Mouse (Mus musculus): ENCODE results near the gene Ssbp4. TPM values are rescaled to one million over a fixed set of nuclear protein-coding genes. Genes with fewer than 3 reads are reported as not detected.

The Ssbp4 gene
- total RNA-seq, 2 experiments from 2014 or later = 274 to 297 TPM

DNA sequence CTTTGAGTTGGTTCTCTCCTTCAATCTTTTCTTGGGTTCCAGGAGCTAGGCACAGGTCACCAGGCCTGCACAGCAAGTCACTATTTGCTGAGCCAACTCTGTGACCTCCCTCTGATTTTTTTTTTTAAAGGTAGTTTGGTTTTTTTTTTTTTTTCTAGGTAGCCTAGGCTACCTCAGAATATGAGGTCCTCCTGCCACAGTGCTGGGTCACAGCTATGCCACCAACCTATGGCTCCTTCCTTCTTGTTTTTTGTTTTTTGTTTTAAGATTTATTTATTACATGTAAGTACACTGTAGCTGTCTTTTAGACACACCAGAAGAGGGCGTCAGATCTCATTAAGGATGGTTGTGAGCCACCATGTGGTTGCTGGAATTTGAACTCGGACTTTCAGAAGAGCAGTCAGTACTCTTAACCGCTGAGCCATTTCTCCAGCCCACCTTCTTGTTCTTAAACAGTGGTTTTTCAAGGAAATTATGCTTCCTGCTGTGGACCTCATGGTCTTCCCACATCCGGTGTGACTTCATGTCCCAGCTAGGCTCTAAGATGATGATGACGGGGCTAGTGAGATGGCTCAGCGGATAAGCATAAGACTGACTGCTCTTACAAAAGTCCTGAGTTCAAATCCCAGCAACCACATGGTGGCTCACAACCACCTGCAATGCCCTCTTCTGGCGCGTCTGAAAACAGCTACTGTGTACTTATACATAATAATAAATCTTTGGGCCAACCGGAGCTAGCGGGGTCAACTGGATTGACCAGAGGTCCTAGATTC, 59.1 kb downstream of the Ssbp4 start:
- peak; percentile 45 for TF ChIP-seq CTCF (conservative IDR thresholded peaks at IDR 0.05)

DNA sequence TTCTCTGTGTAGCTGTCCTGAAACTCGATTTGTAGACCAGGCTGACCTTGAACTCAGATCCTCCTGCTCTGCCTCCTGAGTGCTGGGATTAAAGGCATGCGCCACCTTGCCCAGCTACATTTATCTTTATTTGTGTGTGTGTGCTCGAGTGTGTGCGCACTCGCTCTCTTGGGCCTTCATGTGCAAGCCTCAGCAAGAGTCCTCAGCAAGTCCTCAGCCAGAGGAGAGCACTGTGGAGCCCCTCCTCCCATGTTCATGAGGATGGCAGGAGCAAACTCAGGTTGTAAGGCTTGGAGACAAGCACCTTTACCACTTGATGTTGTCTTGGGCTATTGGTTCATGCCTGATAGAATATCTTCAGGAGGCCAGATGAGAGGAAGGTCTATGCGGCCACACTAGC, 60.9 kb downstream of the Ssbp4 start:
- H3K27ac ChIP-seq = no peak overlapping the region
- H3K4me3 ChIP-seq = no peak overlapping the region
- no peak for TF ChIP-seq CTCF (conservative IDR thresholded peaks at IDR 0.05)
- no peak for DNase-seq (ENCODE audit: low spot score in 2 of 2)

More for the DNA sequence above, 59.1 kb downstream of the Ssbp4 start:
- Histone ChIP-seq H3K27ac (no peak overlapping the region), H3K4me3 (no peak overlapping the region)
- DNase-seq (ENCODE audit: low spot score in 2 of 2) = no peak

Other genes starting within 250 kb of the Ssbp4 start
- gene Comp, start 235.3 kb downstream of the Ssbp4 start, total RNA-seq (2021) = under 1 TPM; 0.29 to 0.56 TPM
- 100 to 1,000 TPM; 191 to 208 TPM for gene Crtc1, start 169.3 kb downstream of the Ssbp4 start, total RNA-seq (2021)
- 10 to 100 TPM; 56.8 to 60.2 TPM for gene Klhl26, start 131.9 kb downstream of the Ssbp4 start, total RNA-seq (2021)
- gene Tmem59l, start 121.5 kb downstream of the Ssbp4 start, total RNA-seq (2021) = 100 to 1,000 TPM; 321 to 339 TPM
- 10 to 100 TPM; 44.5 to 47.1 TPM for gene Crlf1, start 115.7 kb downstream of the Ssbp4 start, total RNA-seq (2021)
- gene Rex1bd, start 102.1 kb downstream of the Ssbp4 start, total RNA-seq (2021) = 10 to 100 TPM; 93.9 to 98.1 TPM
- gene Uba52, start 98.1 kb downstream of the Ssbp4 start, total RNA-seq (2021) = 1,000 to 10,000 TPM in 1 of 2 experiments, 100 to 1,000 TPM in 1; 970 to 1,000 TPM
- gene Fkbp8, start 81.1 kb downstream of the Ssbp4 start, total RNA-seq (2021) = 100 to 1,000 TPM; 447 to 453 TPM
- 10 to 100 TPM; 37.2 to 40.7 TPM for gene Kxd1, start 80.9 kb downstream of the Ssbp4 start, total RNA-seq (2021)
- 10 to 100 TPM; 20.5 to 24.4 TPM for gene Ell, start 69.4 kb downstream of the Ssbp4 start, total RNA-seq (2021)
- gene Isyna1, start 14.5 kb downstream of the Ssbp4 start, total RNA-seq (2021) = 10 to 100 TPM; 41.4 to 46.4 TPM
- under 1 TPM; 0.54 to 0.97 TPM for gene Lrrc25, start 7.3 kb upstream of the Ssbp4 start, total RNA-seq (2021)
- gene Gdf15, start 23.6 kb upstream of the Ssbp4 start, total RNA-seq (2021) = under 1 TPM in 1 of 2 experiments, not detected in 1; 0.25 TPM
- 10 to 100 TPM; 25.4 to 29.1 TPM for gene Pgpep1, start 51.5 kb upstream of the Ssbp4 start, total RNA-seq (2021)
- gene Lsm4, start 64.4 kb upstream of the Ssbp4 start, total RNA-seq (2021) = 10 to 100 TPM; 58.2 to 61.8 TPM
- 100 to 1,000 TPM; 165 to 181 TPM for gene Jund, start 90.1 kb upstream of the Ssbp4 start, total RNA-seq (2021)
- under 1 TPM; 0.07 to 0.08 TPM for gene Iqcn, start 94.6 kb upstream of the Ssbp4 start, total RNA-seq (2021)
- gene Gm3336, start 109.7 kb upstream of the Ssbp4 start, total RNA-seq (2021) = not detected
- 1 to 10 TPM; 1.4 to 1.5 TPM for gene Pde4c, start 114.8 kb upstream of the Ssbp4 start, total RNA-seq (2021)
- 100 to 1,000 TPM; 775 to 798 TPM for gene Rab3a, start 145.8 kb upstream of the Ssbp4 start, total RNA-seq (2021)
- 10 to 100 TPM; 36.5 to 42.7 TPM for gene Mpv17l2, start 152.1 kb upstream of the Ssbp4 start, total RNA-seq (2021)
- 100 to 1,000 TPM; 160 to 169 TPM for gene Pik3r2, start 167.8 kb upstream of the Ssbp4 start, total RNA-seq (2021)
- gene Mast3, start 196.2 kb upstream of the Ssbp4 start, total RNA-seq (2021) = 100 to 1,000 TPM; 468 to 473 TPM
- gene Il12rb1, start 199.6 kb upstream of the Ssbp4 start, total RNA-seq (2021) = 1 to 10 TPM in 1 of 2 experiments, under 1 TPM in 1; 0.61 to 1.1 TPM
- 10 to 100 TPM; 13.8 to 20.9 TPM for gene Arrdc2, start 230.8 kb upstream of the Ssbp4 start, total RNA-seq (2021)